Mouse (Mus musculus) kidney, adult 2 months (tissue): ENCODE data around the gene Cmtm2a.

Experiments used
- CTCF ChIP-seq: fragments of 200-500 bp; conservative IDR thresholded peaks from 2 replicates; pipeline ENCODE4 v1.5.1; 2011; ENCODE audit warnings: low read depth, mild to moderate bottlenecking, control low read depth, low read length, moderate library complexity, mixed read lengths; ENCODE audit not compliant: insufficient read depth, insufficient read length
- POLR2A ChIP-seq: fragments of 200-500 bp; IDR thresholded peaks from one replicate; pipeline ENCODE4 v1.6.1; 2011; ENCODE audit warnings: low read depth, low read length, control low read depth

GRCm38 (mm10) chr8:104336806-104337205 is 43.8 kb upstream of the Cmtm2a start:
- no peak for TF ChIP-seq POLR2A
- no peak for TF ChIP-seq CTCF
